Mouse (Mus musculus) ES-Bruce4 (cell line): ENCODE data around the gene Pik3ip1.

Experiments
- EP300 ChIP-seq: IDR thresholded peaks from 2 replicates; pipeline ENCODE4 v1.6.1; 2011; ENCODE audit warnings: low read depth, low read length; ENCODE audit not compliant: insufficient read depth
- POLR2A ChIP-seq: IDR thresholded peaks from one replicate; pipeline ENCODE4 v1.8.1; 2011; ENCODE audit warnings: low read length; ENCODE audit not compliant: insufficient read depth

- TF ChIP-seq POLR2A = no peak
- 0 out of 2 replicates have a peak, but pooled peaks have one; percentile 24 for TF ChIP-seq EP300
Observed at GRCm38 (mm10) chr11:3347091-3347834, 17.1 kb downstream of the Pik3ip1 start.
